Mouse (Mus musculus) heart, adult 2 months (tissue): Measurements from ENCODE around the gene Gm8369.
"Not testable (repeated sequence)": the region's sequence is repeated elsewhere in the genome, so short reads cannot be mapped to it uniquely, and the experiment has no call there.

Experiments
- CTCF ChIP-seq: fragments of 200-600 bp; IDR thresholded peaks from 2 replicates; pipeline ENCODE4 v1.8.1; 2022; ENCODE audit warnings: antibody characterized with exemption, mild to moderate bottlenecking, moderate library complexity
- EP300 ChIP-seq: fragments of 200-500 bp; IDR thresholded peaks from 2 replicates; pipeline ENCODE4 v1.6.1; 2011; ENCODE audit warnings: low read depth, low read length, control low read depth; ENCODE audit not compliant: insufficient read depth

- not testable (repeated sequence) for TF ChIP-seq CTCF, EP300
These were observed 73.8 kb downstream of the Gm8369 start for GRCm38 (mm10) chr19:11559560-11559959.
